Mouse (Mus musculus): ENCODE results near the gene Rad51b.

- TF ChIP-seq EP300 (IDR thresholded peaks at IDR 0.05; ENCODE audit: insufficient read depth, low read depth, low read length) (0 out of 2 replicates have a peak, but pooled peaks have one; percentile 25), POLR2A (IDR thresholded peaks at IDR 0.05; ENCODE audit: insufficient read depth, low read depth, low read length) (no peak)
Observed at GRCm38 (mm10) chr12:79511454-79512204, 214.5 kb downstream of the Rad51b start.

All from heart, adult 2 months (tissue).